Mouse (Mus musculus) megakaryocyte, embryonic 14.5 days (primary cell): ENCODE results near the gene Synj1. TPM values are rescaled to one million over a fixed set of nuclear protein-coding genes. Genes with fewer than 3 reads are reported as not detected.

Source experiments
- H3K27me3 ChIP-seq: replicated peaks from 2 replicates; pipeline ENCODE3; 2012; ENCODE audit warnings: inconsistent platforms
- H3K36me3 ChIP-seq: replicated peaks from 2 replicates; pipeline ENCODE3; 2012; ENCODE audit warnings: low read length, inconsistent platforms, mixed read lengths
- H3K4me1 ChIP-seq: 2 replicates; pipeline ENCODE4 v1.6.1; 2012; ENCODE audit warnings: inconsistent platforms
- H3K4me3 ChIP-seq: replicated peaks from 2 replicates; pipeline ENCODE3; 2012; ENCODE audit warnings: moderate library complexity, mild to moderate bottlenecking, inconsistent platforms
- H3K9me3 ChIP-seq: 2 replicates; pipeline ENCODE4 v1.6.1; 2012; ENCODE audit warnings: inconsistent platforms
- FLI1 ChIP-seq: IDR thresholded peaks from 2 replicates; pipeline ENCODE4 v1.6.1; 2012; ENCODE audit warnings: low read length, inconsistent platforms, mixed read lengths
- GATA1 ChIP-seq: IDR thresholded peaks from 3 replicates; pipeline ENCODE4 v1.6.1; 2012; ENCODE audit warnings: mixed read lengths, low read length, inconsistent platforms, borderline replicate concordance
- polyA plus RNA-seq: library from polyadenylated mRNA; stranded (reverse); fragments of >175 nt; gene quantifications from 2 replicates; pipeline ENCODE4 v1.2.3, GENCODE M21; 2012; ENCODE audit warnings: low replicate concordance; ENCODE audit not compliant: insufficient read depth

The Synj1 gene
- 4.5 and 14.4 TPM in 2 replicates for polyA plus RNA-seq

- Histone ChIP-seq H3K4me1 (peaks cover 26% of the 10 kb centered on the region), H3K9me3 (no peaks in the 10 kb centered on the region), H3K27me3 (no peaks in the 10 kb centered on the region), H3K4me3 (peak within 1 kb of the TSS; percentile 92), H3K36me3 (peaks cover 35% of the 10 kb centered on the region)
- TF ChIP-seq GATA1, result no peak
Measured at GRCm38 (mm10) chr16:91011021-91011683, at the start of gene Synj1. Synj1 (minus strand) TSS chr16:91011308.

GRCm38 (mm10) chr16:91057741-91058140 lies 46.6 kb upstream of the Synj1 start:
- H3K4me3 ChIP-seq, result no peak overlapping the region
- peaks cover 35% of the 10 kb centered on the region for H3K4me1 ChIP-seq
- no peak for TF ChIP-seq GATA1
- TF ChIP-seq FLI1, result no peak
- H3K36me3 ChIP-seq, result no peaks in the 10 kb centered on the region
- peaks cover 32% of the 10 kb centered on the region for H3K27me3 ChIP-seq
- H3K9me3 ChIP-seq, result no peaks in the 10 kb centered on the region

- H3K4me1 ChIP-seq, result peaks cover 35% of the 10 kb centered on the region
- H3K27me3 ChIP-seq, result peaks cover 29% of the 10 kb centered on the region
- TF ChIP-seq FLI1 (no peak), GATA1 (no peak)
Measured at GRCm38 (mm10) chr16:91057261-91057660, 46.2 kb upstream of the Synj1 start.

GRCm38 (mm10) chr16:91056043-91056821 lies 45.1 kb upstream of the Synj1 start:
- Histone ChIP-seq H3K4me1 (peaks cover 29% of the 10 kb centered on the region), H3K4me3 (peak overlapping the region; percentile 78), H3K9me3 (no peaks in the 10 kb centered on the region), H3K36me3 (no peaks in the 10 kb centered on the region), H3K27me3 (peaks cover 34% of the 10 kb centered on the region)
- TF ChIP-seq GATA1 (no peak), FLI1 (no peak)

More at GRCm38 (mm10) chr16:91057261-91057660, 46.2 kb upstream of the Synj1 start:
- Histone ChIP-seq H3K4me3 (no peak overlapping the region), H3K9me3 (no peaks in the 10 kb centered on the region), H3K36me3 (no peaks in the 10 kb centered on the region)

GRCm38 (mm10) chr16:91055150-91055549 lies 44.0 kb upstream of the Synj1 start:
- Histone ChIP-seq H3K4me1 (peaks cover 29% of the 10 kb centered on the region), H3K36me3 (no peaks in the 10 kb centered on the region), H3K9me3 (no peaks in the 10 kb centered on the region), H3K4me3 (no peak overlapping the region), H3K27me3 (peaks cover 34% of the 10 kb centered on the region)
- no peak for TF ChIP-seq FLI1
- TF ChIP-seq GATA1, result no peak

GRCm38 (mm10) chr16:91053599-91053998 lies 42.5 kb upstream of the Synj1 start:
- Histone ChIP-seq H3K4me3 (no peak overlapping the region), H3K36me3 (no peaks in the 10 kb centered on the region), H3K27me3 (peaks cover 30% of the 10 kb centered on the region), H3K4me1 (peaks cover 25% of the 10 kb centered on the region), H3K9me3 (no peaks in the 10 kb centered on the region)
- TF ChIP-seq FLI1, result no peak

- TF ChIP-seq GATA1 (no peak), FLI1 (no peak)
- Histone ChIP-seq H3K4me1 (peaks cover 38% of the 10 kb centered on the region), H3K27me3 (peaks cover 4% of the 10 kb centered on the region), H3K36me3 (peaks cover 15% of the 10 kb centered on the region), H3K9me3 (no peaks in the 10 kb centered on the region), H3K4me3 (peak overlapping the region; percentile 14)
Measured at GRCm38 (mm10) chr16:91045511-91045910, 34.4 kb upstream of the Synj1 start.

GRCm38 (mm10) chr16:91044270-91045182 lies 33.4 kb upstream of the Synj1 start, which contains the start of gene Paxbp1:
Paxbp1 (minus strand) TSS chr16:91044543.
- no peaks in the 10 kb centered on the region for H3K9me3 ChIP-seq
- peaks cover 43% of the 10 kb centered on the region for H3K4me1 ChIP-seq
- H3K4me3 ChIP-seq, result peak within 1 kb of the TSS; percentile 100
- TF ChIP-seq GATA1, result no peak
- TF ChIP-seq FLI1, result no peak
- H3K27me3 ChIP-seq, result peaks cover 4% of the 10 kb centered on the region
- peaks cover 23% of the 10 kb centered on the region for H3K36me3 ChIP-seq

- H3K9me3 ChIP-seq, result no peaks in the 10 kb centered on the region
- peaks cover 2% of the 10 kb centered on the region for H3K27me3 ChIP-seq
- no peak for TF ChIP-seq FLI1
- no peak for TF ChIP-seq GATA1
- peaks cover 45% of the 10 kb centered on the region for H3K4me1 ChIP-seq
- H3K4me3 ChIP-seq, result peak overlapping the region; percentile 100
- peaks cover 31% of the 10 kb centered on the region for H3K36me3 ChIP-seq
Measured at GRCm38 (mm10) chr16:91043461-91044248, 32.5 kb upstream of the Synj1 start.
